8 mouse cellular contexts compared by ENCODE assay signal in genomic region chr14:20113964-20114363, GRCm38 (mm10). TPM values are rescaled to one million over a fixed set of nuclear protein-coding genes. Genes with fewer than 3 reads are reported as not detected.
DNase-seq lines count a peak whose midpoint lies in the region; ATAC-seq and TF ChIP-seq lines count a peak whose summit lies in the region.

No protein-coding gene starts in this region.

- WGBS in forebrain, embryonic 15.5 days, result 2% methylated on average over 6 of the region's 6 CpGs
- 7% methylated on average over 6 of the region's 6 CpGs for WGBS in hindbrain, embryonic 12.5 days
- WGBS in lung, postnatal 0 days, result 8% methylated on average over 6 of the region's 6 CpGs

- no peak for TF ChIP-seq EP300 in MEL (IDR thresholded peaks at IDR 0.05; ENCODE audit: low read depth in 1 of 2, low read length in 2 of 2)
- no peak for TF ChIP-seq EP300 in lung, postnatal 0 days (IDR thresholded peaks at IDR 0.05)

- H3K27me3 ChIP-seq in MEL (ENCODE audit: control insufficient read depth in 1 of 2, insufficient read depth in 2 of 2, low read length in 2 of 2), result peaks cover 3 to 6% of the 10 kb centered on the region in 2 experiments; a peak in 3 of 4 replicates
- no peaks in the 10 kb centered on the region for H3K27me3 ChIP-seq in forebrain, embryonic 15.5 days
- no peaks in the 10 kb centered on the region; the same call in none of the 2 replicates for H3K27me3 ChIP-seq in hindbrain, embryonic 12.5 days
- no peaks in the 10 kb centered on the region for H3K27me3 ChIP-seq in lung, postnatal 0 days (replicated peaks; ENCODE audit: insufficient read depth, low read length)

- peak; percentile 72 for DNase-seq in MEL (ENCODE audit: low read depth, low spot score)
- peak; percentile 41 for DNase-seq in cerebellum, adult 11 months
- DNase-seq in layer of hippocampus, postnatal 10 days (ENCODE audit: low spot score in 2 of 2), result peak; percentile 89
- DNase-seq in lung, postnatal 0 days (ENCODE audit: low spot score), result peak; percentile 89
- DNase-seq in retina, adult 2 months (ENCODE audit: low read depth, low spot score), result peak; percentile 36
- DNase-seq in thymus, postnatal 14 days, result peak; percentile 87

- H3K79me2 ChIP-seq in MEL (ENCODE audit: control insufficient read depth, insufficient read depth, low read length, poor library complexity), result no peaks in the 10 kb centered on the region

- H3K9ac ChIP-seq in MEL (ENCODE audit: control insufficient read depth, low read depth, low read length, poor library complexity, severe bottlenecking), result no peak overlapping the region
- no peak overlapping the region for H3K9ac ChIP-seq in forebrain, embryonic 15.5 days (replicated peaks)
- H3K9ac ChIP-seq in hindbrain, embryonic 12.5 days, result no peak overlapping the region
- H3K9ac ChIP-seq in lung, postnatal 0 days (replicated peaks; ENCODE audit: low read depth), result no peak overlapping the region

- no peak overlapping the region for H3K4me2 ChIP-seq in forebrain, embryonic 15.5 days (replicated peaks)
- no peak overlapping the region for H3K4me2 ChIP-seq in hindbrain, embryonic 12.5 days (replicated peaks)
- no peak overlapping the region for H3K4me2 ChIP-seq in lung, postnatal 0 days (replicated peaks; ENCODE audit: low read depth, low read length)

- peak; percentile 64 for ATAC-seq in forebrain, embryonic 15.5 days (replicated peaks)
- ATAC-seq in hindbrain, embryonic 12.5 days (ENCODE audit: low FRiP score), result peak; percentile 58; the same call in 1 of the 2 replicates
- ATAC-seq in lung, postnatal 0 days, result peak; percentile 82

- no peaks in the 10 kb centered on the region for H3K36me3 ChIP-seq in MEL (ENCODE audit: control insufficient read depth in 1 of 2, insufficient read depth in 2 of 2, low read length in 2 of 2)
- no peaks in the 10 kb centered on the region for H3K36me3 ChIP-seq in forebrain, embryonic 15.5 days
- H3K36me3 ChIP-seq in hindbrain, embryonic 12.5 days, result no peaks in the 10 kb centered on the region
- H3K36me3 ChIP-seq in lung, postnatal 0 days (ENCODE audit: insufficient read depth, low read length), result no peaks in the 10 kb centered on the region

- TF ChIP-seq POLR2A in MEL (IDR thresholded peaks at IDR 0.05; ENCODE audit: control insufficient read depth in 1 of 2, insufficient read depth in 1 of 2, low read depth in 1 of 2, low read length in 2 of 2, poor library complexity in 1 of 2), result no peak

- peak; percentile 82 to 96 (median 95) for TF ChIP-seq CTCF in MEL (IDR thresholded peaks at IDR 0.05 in 2 of 3, conservative IDR thresholded peaks at IDR 0.05 in 1 of 3; ENCODE audit: control insufficient read depth in 1 of 3, insufficient read depth in 1 of 3, low read depth in 2 of 3, low read length in 3 of 3, poor library complexity in 1 of 3, severe bottlenecking in 1 of 3)
- peak; percentile 96 for TF ChIP-seq CTCF in lung, postnatal 0 days (IDR thresholded peaks at IDR 0.05)

- no peak overlapping the region for H3K27ac ChIP-seq in MEL (ENCODE audit: control insufficient read depth, low read depth, low read length)
- no peak overlapping the region for H3K27ac ChIP-seq in forebrain, embryonic 15.5 days (replicated peaks)
- no peak overlapping the region for H3K27ac ChIP-seq in hindbrain, embryonic 12.5 days
- H3K27ac ChIP-seq in lung, postnatal 0 days (ENCODE audit: low read length), result no peak overlapping the region

- H3K4me1 ChIP-seq in MEL (ENCODE audit: control insufficient read depth in 1 of 2, insufficient read depth in 2 of 2, low read length in 2 of 2), result no peaks in the 10 kb centered on the region
- H3K4me1 ChIP-seq in forebrain, embryonic 15.5 days, result no peaks in the 10 kb centered on the region
- H3K4me1 ChIP-seq in hindbrain, embryonic 12.5 days, result no peaks in the 10 kb centered on the region
- peaks cover 4% of the 10 kb centered on the region; the same call in 1 of the 2 replicates for H3K4me1 ChIP-seq in lung, postnatal 0 days (ENCODE audit: insufficient read depth, low read depth, low read length)

- peak; percentile 92 for TF ChIP-seq RAD21 in MEL (IDR thresholded peaks at IDR 0.05; ENCODE audit: low read depth, low read length)

- no peak overlapping the region for H3K4me3 ChIP-seq in MEL (ENCODE audit: control insufficient read depth in 1 of 2, insufficient read depth in 1 of 2, low read depth in 2 of 2, low read length in 2 of 2)
- no peak overlapping the region for H3K4me3 ChIP-seq in forebrain, embryonic 15.5 days
- H3K4me3 ChIP-seq in hindbrain, embryonic 12.5 days, result no peak overlapping the region
- H3K4me3 ChIP-seq in lung, postnatal 0 days (ENCODE audit: low read depth, low read length), result no peak overlapping the region

- no peaks in the 10 kb centered on the region for H3K9me3 ChIP-seq in MEL (replicated peaks; ENCODE audit: insufficient read depth, low read length)
- H3K9me3 ChIP-seq in forebrain, embryonic 15.5 days, result 0 out of 2 replicates have a peak, but pooled peaks cover 4% of the 10 kb centered on the region
- no peaks in the 10 kb centered on the region; the same call in 1 of the 2 replicates for H3K9me3 ChIP-seq in hindbrain, embryonic 12.5 days (replicated peaks)
- no peaks in the 10 kb centered on the region for H3K9me3 ChIP-seq in lung, postnatal 0 days (ENCODE audit: low read length)

TF ChIP-seq in MEL, 35 proteins besides CTCF, POLR2A, EP300 and RAD21:
- peak; percentile 88 for TF ChIP-seq ZC3H11A (IDR thresholded peaks at IDR 0.05; ENCODE audit: low read depth, low read length)
- no peak for TF ChIP-seq MAFK (IDR thresholded peaks at IDR 0.05; ENCODE audit: borderline replicate concordance, low read depth, low read length)
- no peak for TF ChIP-seq POLR2AphosphoS2 (IDR thresholded peaks at IDR 0.05; ENCODE audit: low read length)
- TF ChIP-seq SMC3 (IDR thresholded peaks at IDR 0.05; ENCODE audit: low read depth, low read length), result peak; percentile 97
- TF ChIP-seq MXI1 (IDR thresholded peaks at IDR 0.05; ENCODE audit: low read depth, low read length), result no peak
- TF ChIP-seq CHD1 (IDR thresholded peaks at IDR 0.05; ENCODE audit: low read depth, low read length), result no peak
- TF ChIP-seq USF1 (IDR thresholded peaks at IDR 0.05; ENCODE audit: low read depth, low read length), result no peak
- no peak for TF ChIP-seq ELF1 (IDR thresholded peaks at IDR 0.05; ENCODE audit: low read depth, low read length)
- TF ChIP-seq ZMIZ1 (IDR thresholded peaks at IDR 0.05; ENCODE audit: low read depth, low read length), result no peak
- no peak for TF ChIP-seq TAL1 (IDR thresholded peaks at IDR 0.05; ENCODE audit: low read length)
- TF ChIP-seq TBP (IDR thresholded peaks at IDR 0.05; ENCODE audit: low read depth, low read length), result no peak
- TF ChIP-seq KAT2A (conservative IDR thresholded peaks at IDR 0.05; ENCODE audit: low read depth, low read length), result no peak
- no peak for TF ChIP-seq RCOR1 (IDR thresholded peaks at IDR 0.05; ENCODE audit: low read depth, low read length)
- TF ChIP-seq ZNF384 (IDR thresholded peaks at IDR 0.05; ENCODE audit: low read depth, low read length), result no peak
- no peak for TF ChIP-seq GABPA (IDR thresholded peaks at IDR 0.05; ENCODE audit: low read depth, low read length)
- no peak for TF ChIP-seq ZKSCAN1 (IDR thresholded peaks at IDR 0.05; ENCODE audit: low read depth, low read length)
TF ChIP-seq in MEL: peak in this region for 2.

RNA-seq across cellular contexts. Expression of gene Saysd1, which starts 24.4 kb away (rescaled TPM):
- 2.0 and 3.2 TPM in 2 replicates for total RNA-seq in MEL (2012; rRNA removed)
- 1 to 10 TPM in 1 of 2 experiments, not detected in 1; 4.4 TPM for polyA plus RNA-seq in MEL (2012; ENCODE audit: insufficient read depth in 1 of 2, insufficient read length in 2 of 2, low read depth in 1 of 2, low replicate concordance in 2 of 2, missing spikeins in 1 of 2)
- 15.0 and 15.4 TPM in 2 replicates for polyA plus RNA-seq in forebrain, embryonic 15.5 days (2015; fragmentation: Nextera tagmentation; extraction: Ambion mirVana)
- 10.6 and 10.8 TPM in 2 replicates for polyA plus RNA-seq in hindbrain, embryonic 12.5 days (2016; fragmentation: Nextera tagmentation; extraction: Ambion mirVana)
- 1 to 10 TPM; 4.8 to 5.0 TPM for total RNA-seq in layer of hippocampus, postnatal 10 days (2021)
- 18.6 and 18.9 TPM in 2 replicates for polyA plus RNA-seq in lung, postnatal 0 days (2015; fragmentation: Nextera tagmentation; extraction: Ambion mirVana)

Comparison
In these comparisons a context has a peak if more than half of its experiments do, and no peak if none do; other contexts are left out.
1. DNase-seq: peak in every context shown above with its lines; median percentile 89 in layer of hippocampus, postnatal 10 days; 89 in lung, postnatal 0 days; 87 in thymus, postnatal 14 days; 72 in MEL; 41 in cerebellum, adult 11 months; 36 in retina, adult 2 months.